ENCODE assay signal across 11 mouse cellular contexts in genomic region chr4:22494006-22494866, GRCm38 (mm10). TPM values are rescaled to one million over a fixed set of nuclear protein-coding genes. Genes with fewer than 3 reads are reported as not detected.
DNase-seq lines count a peak whose midpoint lies in the region; ATAC-seq and TF ChIP-seq lines count a peak whose summit lies in the region.
"Had no signal": no experiment of that assay in that cellular context is flagged by ENCODE, and none has a peak within 500 bp of the region (broad histone marks: within the 10 kb centered on the region; RNA-seq: fewer than 3 reads in every experiment).

No protein-coding gene starts in this region.

- no peak for DNase-seq in layer of hippocampus, adult 2 months (ENCODE audit: low spot score in 2 of 2)
- DNase-seq in layer of hippocampus, adult 11-12 months (ENCODE audit: low spot score), result no peak
- no peak for DNase-seq in embryonic facial prominence, embryonic 14.5 days (ENCODE audit: low spot score)
- no peak for DNase-seq in thymus, adult 2 months
- no peak for DNase-seq in right cerebral cortex, postnatal 10 days (ENCODE audit: low spot score in 2 of 2)
- DNase-seq in layer of hippocampus, adult 8-10 months (ENCODE audit: low spot score in 2 of 2), result no peak
- DNase-seq: cerebellum, adult 11 months; heart, postnatal 4 days had no signal

- 2% methylated on average over 18 of the region's 18 CpGs for WGBS in embryonic facial prominence, embryonic 14.5 days
- 2% methylated on average over 18 of the region's 18 CpGs for WGBS in intestine, postnatal 0 days
- 2% methylated on average over 18 of the region's 18 CpGs for WGBS in neural tube, embryonic 14.5 days
- 11% methylated on average over 18 of the region's 18 CpGs for WGBS in thymus, adult 2 months

- H3K9ac ChIP-seq in embryonic facial prominence, embryonic 14.5 days (ENCODE audit: low read depth, low read length), result no peak overlapping the region
- no peak overlapping the region for H3K9ac ChIP-seq in intestine, postnatal 0 days (ENCODE audit: low read depth, low read length)
- peak overlapping the region; percentile 41; the same call in 1 of the 2 replicates for H3K9ac ChIP-seq in neural tube, embryonic 14.5 days (replicated peaks; ENCODE audit: low read depth, low read length)

- H3K4me3 ChIP-seq in layer of hippocampus, adult 2 months, result peak overlapping the region; percentile 39
- peak overlapping the region; percentile 23 for H3K4me3 ChIP-seq in embryonic facial prominence, embryonic 14.5 days (ENCODE audit: low read depth, low read length)
- H3K4me3 ChIP-seq in intestine, postnatal 0 days (ENCODE audit: low read depth, low read length), result 0 out of 2 replicates have a peak overlapping the region, but pooled peaks have one; percentile 4
- peak overlapping the region; percentile 39 for H3K4me3 ChIP-seq in neural tube, embryonic 14.5 days (ENCODE audit: low read depth, low read length)
- H3K4me3 ChIP-seq in thymus, adult 2 months (ENCODE audit: control insufficient read depth, insufficient read depth, low read length), result no peak overlapping the region

- peak overlapping the region; percentile 30; the same call in 1 of the 2 replicates for H3K4me2 ChIP-seq in embryonic facial prominence, embryonic 14.5 days (ENCODE audit: low read depth, low read length)
- H3K4me2 ChIP-seq in intestine, postnatal 0 days (replicated peaks; ENCODE audit: low read depth), result 0 out of 2 replicates have a peak overlapping the region, but pooled peaks have one; percentile 17
- peak overlapping the region; percentile 64 for H3K4me2 ChIP-seq in neural tube, embryonic 14.5 days (ENCODE audit: low read depth, low read length)

- peaks cover 14% of the 10 kb centered on the region; the same call in 1 of the 2 replicates for H3K4me1 ChIP-seq in embryonic facial prominence, embryonic 14.5 days (ENCODE audit: control insufficient read depth, insufficient read depth, low read length)
- H3K4me1 ChIP-seq in intestine, postnatal 0 days (replicated peaks; ENCODE audit: control insufficient read depth, insufficient read depth, low read length), result no peaks in the 10 kb centered on the region; the same call in none of the 2 replicates
- H3K4me1 ChIP-seq in neural tube, embryonic 14.5 days (ENCODE audit: control insufficient read depth, insufficient read depth, low read length), result peaks cover 19% of the 10 kb centered on the region
- peaks cover 3% of the 10 kb centered on the region; the same call in 1 of the 2 replicates for H3K4me1 ChIP-seq in thymus, adult 2 months (replicated peaks; ENCODE audit: control insufficient read depth, insufficient read depth, low read length)

- no peaks in the 10 kb centered on the region for H3K36me3 ChIP-seq in embryonic facial prominence, embryonic 14.5 days (ENCODE audit: control insufficient read depth, insufficient read depth, low read length)
- no peaks in the 10 kb centered on the region for H3K36me3 ChIP-seq in intestine, postnatal 0 days (ENCODE audit: control insufficient read depth, insufficient read depth)
- H3K36me3 ChIP-seq in neural tube, embryonic 14.5 days (ENCODE audit: control insufficient read depth, insufficient read depth, low read length), result no peaks in the 10 kb centered on the region
- H3K36me3 ChIP-seq in thymus, adult 2 months (ENCODE audit: control insufficient read depth, insufficient read depth, low read length), result no peaks in the 10 kb centered on the region

- no peak for TF ChIP-seq POLR2A in thymus, adult 2 months (IDR thresholded peaks at IDR 0.05; ENCODE audit: control insufficient read depth, extremely low read depth, insufficient read depth, low read length, poor library complexity)

- H3K27me3 ChIP-seq in embryonic facial prominence, embryonic 14.5 days (replicated peaks; ENCODE audit: control insufficient read depth, insufficient read depth, low read length), result peaks cover 99% of the 10 kb centered on the region
- H3K27me3 ChIP-seq in intestine, postnatal 0 days (replicated peaks; ENCODE audit: control insufficient read depth, insufficient read depth, low read length), result peaks cover 92% of the 10 kb centered on the region
- H3K27me3 ChIP-seq in neural tube, embryonic 14.5 days (ENCODE audit: control insufficient read depth, insufficient read depth, low read length), result peaks cover 4% of the 10 kb centered on the region
- peaks cover 33% of the 10 kb centered on the region for H3K27me3 ChIP-seq in thymus, adult 2 months (ENCODE audit: control insufficient read depth, insufficient read depth, low read length)

- no peak for ATAC-seq in embryonic facial prominence, embryonic 14.5 days (ENCODE audit: low read depth)
- no peak for ATAC-seq in intestine, postnatal 0 days
- no peak for ATAC-seq in neural tube, embryonic 14.5 days (ENCODE audit: low read depth)

- no peak for TF ChIP-seq CTCF in layer of hippocampus, adult 2 months (conservative IDR thresholded peaks at IDR 0.05)
- TF ChIP-seq CTCF in intestine, postnatal 0 days (IDR thresholded peaks at IDR 0.05; ENCODE audit: low read depth), result no peak
- no peak for TF ChIP-seq CTCF in thymus, adult 2 months (IDR thresholded peaks at IDR 0.05; ENCODE audit: borderline replicate concordance, control insufficient read depth, extremely low read depth, insufficient read depth, low read length, poor library complexity)

- peak overlapping the region; percentile 86 for H3K27ac ChIP-seq in layer of hippocampus, adult 2 months
- no peak overlapping the region for H3K27ac ChIP-seq in embryonic facial prominence, embryonic 14.5 days (replicated peaks; ENCODE audit: low read depth, low read length)
- no peak overlapping the region for H3K27ac ChIP-seq in intestine, postnatal 0 days (ENCODE audit: low read depth, low read length)
- peak overlapping the region; percentile 74 for H3K27ac ChIP-seq in neural tube, embryonic 14.5 days (ENCODE audit: low read depth, low read length)
- H3K27ac ChIP-seq in thymus, adult 2 months (ENCODE audit: control insufficient read depth, insufficient read depth, low read length), result no peak overlapping the region

- H3K9me3 ChIP-seq in embryonic facial prominence, embryonic 14.5 days (ENCODE audit: control insufficient read depth, low read length), result no peaks in the 10 kb centered on the region
- H3K9me3 ChIP-seq in intestine, postnatal 0 days (ENCODE audit: control insufficient read depth), result no peaks in the 10 kb centered on the region
- no peaks in the 10 kb centered on the region for H3K9me3 ChIP-seq in neural tube, embryonic 14.5 days (ENCODE audit: control insufficient read depth, low read length)

RNA-seq across cellular contexts. Expression of gene Pou3f2, which starts 6.1 kb away (rescaled TPM):
- 1 to 10 TPM; 9.6 to 10.0 TPM for total RNA-seq in layer of hippocampus, adult 2 months (2021)
- 0.13 and 0.17 TPM in 2 replicates for polyA plus RNA-seq in embryonic facial prominence, embryonic 14.5 days (2014; fragmentation: Nextera tagmentation; extraction: Ambion mirVana)
- polyA plus RNA-seq in intestine, postnatal 0 days (2015; fragmentation: Nextera tagmentation; extraction: Ambion mirVana), result not detected in 2 replicates
- 18.3 and 21.4 TPM in 2 replicates for polyA plus RNA-seq in neural tube, embryonic 14.5 days (2014; fragmentation: Nextera tagmentation; extraction: Ambion mirVana)
- 0.01 and 0.03 TPM in 2 replicates for polyA plus RNA-seq in thymus, adult 2 months (2012; rRNA removed)
- 10 to 100 TPM in 2 of 4 experiments, 1 to 10 TPM in 2; 9.0 to 10.6 (median 10.0) TPM for total RNA-seq in layer of hippocampus, adult 8-10 months (2022)
- total RNA-seq: heart, postnatal 4 days had no signal
- polyA plus RNA-seq: liver, embryonic 16.5 days had no signal

Comparison
In these comparisons a context has a peak if more than half of its experiments do, and no peak if none do; other contexts are left out.
1. H3K27ac ChIP-seq: peak in layer of hippocampus, adult 2 months (single experiment) and neural tube, embryonic 14.5 days (single experiment); none in embryonic facial prominence, embryonic 14.5 days (single experiment), intestine, postnatal 0 days (single experiment) and thymus, adult 2 months (single experiment).
2. RNA of gene Pou3f2, which starts 6.1 kb away (polyA plus RNA-seq): 18.3 to 21.4 TPM in neural tube, embryonic 14.5 days; 0.13 to 0.17 TPM in embryonic facial prominence, embryonic 14.5 days, 0.01 to 0.03 TPM in thymus, adult 2 months and not detected in intestine, postnatal 0 days; every median in the first group is over 10 times any median in the second.
3. Peak in every context shown above with its lines, with median percentiles within 50 percentile points of each other: H3K4me2 ChIP-seq.